Mouse (Mus musculus) B cell, adult 2 months (primary cell): Measurements from ENCODE around the gene Vax1.

ENCODE experiments used
- DNase-seq, 2 experiments: peaks; one replicate each; pipeline ENCODE4 v3.0.0; 2022

Vax1 gene

DNA sequence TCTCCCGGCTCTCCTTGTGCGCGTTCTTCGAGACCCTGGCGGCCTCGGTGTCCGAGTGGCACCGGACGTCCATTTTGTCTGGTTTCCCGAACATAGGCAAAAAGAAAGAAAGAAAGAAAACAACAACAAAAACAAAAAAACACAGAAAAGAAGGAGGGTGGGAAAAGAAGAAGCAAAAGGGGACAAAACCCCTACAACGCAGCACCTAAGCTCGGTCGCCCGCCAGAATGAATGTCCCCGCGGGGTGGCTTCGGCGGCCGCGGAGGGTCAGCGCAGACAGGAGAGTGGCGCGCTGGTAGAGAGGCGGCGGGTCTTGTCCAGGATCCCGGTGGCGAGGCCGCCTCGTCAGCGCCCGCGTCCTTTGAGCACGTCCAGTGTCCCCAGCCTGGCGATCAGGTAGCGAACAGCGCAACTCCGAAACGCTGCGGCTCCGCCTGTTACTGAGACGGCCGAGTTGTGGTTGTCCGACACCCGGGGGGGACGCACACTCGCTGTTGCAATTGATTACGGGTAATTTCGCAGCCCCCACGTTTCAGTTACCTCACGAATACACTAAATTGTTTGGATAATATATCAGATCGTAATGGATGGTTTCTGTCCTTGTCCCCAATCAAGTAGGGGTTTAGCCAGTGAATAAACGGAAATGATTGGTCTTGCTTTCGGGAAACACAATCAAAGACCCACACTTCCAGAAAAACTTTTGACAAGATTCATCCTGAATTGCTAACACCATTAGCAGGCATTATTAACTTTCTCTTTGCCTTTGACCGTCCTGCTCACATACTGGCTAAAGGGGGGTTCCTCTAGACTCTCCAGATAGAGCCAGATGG, at the start of gene Vax1:
TSS of gene Vax1 (minus strand) at position 121 of the 830 bp plus-strand sequence.
- no peak for DNase-seq

DNA sequence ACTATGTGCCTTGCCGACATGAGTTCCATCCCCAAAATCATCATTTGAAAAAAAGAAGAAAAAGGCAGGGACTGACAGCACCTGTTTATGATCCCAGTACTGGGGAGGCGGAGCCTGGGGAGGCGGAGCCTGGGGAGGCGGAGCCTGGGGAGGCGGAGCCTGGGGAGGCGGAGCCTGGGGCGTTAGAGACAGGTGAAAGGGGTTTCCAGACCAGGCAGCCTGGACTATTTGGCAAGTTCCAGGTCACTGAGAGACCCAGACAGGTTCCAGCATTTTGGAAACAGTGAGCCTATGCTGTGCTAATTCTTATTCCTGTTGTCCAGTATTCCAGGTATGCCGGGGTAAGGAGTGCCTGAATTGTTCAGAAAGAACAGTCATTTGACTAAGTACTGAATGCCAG, 49.1 kb upstream of the Vax1 start, which contains the start of gene Kcnk18:
TSS of gene Kcnk18 (plus strand) at position 224 of the 400 bp plus-strand sequence.
- DNase-seq: no peak

DNA sequence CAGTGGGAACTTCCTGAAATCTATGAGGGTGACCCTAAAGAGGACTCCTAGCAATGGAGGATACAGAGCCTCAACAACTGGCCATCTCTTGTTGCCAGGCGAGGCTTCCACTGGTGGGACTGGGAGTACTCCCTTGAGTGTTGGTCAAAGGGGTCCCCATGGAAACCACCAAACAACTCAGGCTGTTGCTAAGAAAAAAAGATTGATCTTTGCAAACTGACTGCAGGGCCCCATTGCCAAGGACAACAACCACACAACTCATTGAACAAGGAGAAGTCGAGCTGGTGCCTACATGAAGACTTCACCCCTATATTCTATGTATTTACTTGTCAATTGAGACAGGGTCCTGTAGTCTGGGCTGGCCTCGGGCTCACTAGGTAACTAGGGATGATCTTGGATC, 47.0 kb upstream of the Vax1 start:
- DNase-seq: no peak

DNA sequence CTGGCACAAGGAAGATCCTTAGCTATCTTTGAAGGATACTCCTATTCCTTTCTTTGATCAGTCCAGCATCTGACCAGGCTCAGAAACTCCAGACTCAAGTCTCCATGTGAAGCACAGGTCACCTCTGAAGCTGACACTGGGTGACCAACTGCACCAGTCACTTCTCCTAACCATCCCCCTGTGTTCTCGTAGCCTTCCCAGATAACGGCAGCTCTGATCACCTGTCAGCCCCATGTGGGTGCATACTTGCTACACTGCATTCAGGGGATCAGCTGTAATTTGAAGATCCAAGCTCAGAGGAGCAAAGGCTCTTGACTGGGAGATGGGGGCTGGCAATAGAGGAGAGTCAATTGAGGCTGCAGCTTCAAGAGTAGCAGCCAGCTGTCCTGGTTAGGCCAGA, 39.1 kb upstream of the Vax1 start:
- DNase-seq: no peak

DNA sequence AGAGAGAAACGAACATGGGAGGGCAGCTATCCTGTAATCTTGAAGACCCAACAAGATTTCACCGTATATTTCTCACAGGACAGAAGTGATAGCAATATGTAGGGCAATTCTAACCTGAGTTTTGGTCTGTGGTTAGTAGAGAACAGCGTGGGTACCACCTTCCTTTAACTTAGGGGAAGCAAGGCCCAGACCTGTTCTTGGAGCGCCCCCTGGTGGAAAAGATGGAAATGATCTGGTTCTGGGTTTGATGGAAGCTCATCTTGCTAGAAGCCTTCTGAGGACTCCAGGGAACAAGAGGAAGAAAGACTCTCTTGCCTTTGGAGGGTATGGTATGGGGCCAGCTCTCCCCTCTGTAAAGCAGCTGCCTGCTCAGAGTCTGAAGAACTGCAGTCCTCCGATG, 38.6 kb upstream of the Vax1 start:
- peak; percentile 73 to 75 for DNase-seq

DNA sequence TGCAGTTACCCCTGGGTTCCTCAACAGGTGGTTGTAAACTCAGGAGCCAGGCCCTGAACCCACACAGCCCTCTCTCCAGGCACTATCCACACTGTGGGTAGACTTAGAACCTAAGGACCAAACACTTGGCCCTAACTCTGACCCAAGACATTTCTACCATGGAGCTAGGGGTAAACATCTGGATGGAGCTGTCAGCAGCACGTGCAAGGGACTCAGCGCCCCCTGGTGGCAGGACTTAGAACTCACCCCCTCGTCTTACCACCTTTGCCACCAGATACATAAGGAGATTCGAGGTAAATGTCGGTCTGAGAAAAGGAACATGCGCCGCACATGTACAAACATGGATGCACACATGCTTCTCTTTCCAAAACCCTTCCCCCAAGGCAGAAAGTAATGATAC, 28.3 kb upstream of the Vax1 start:
- DNase-seq: peak; percentile 76 to 78

DNA sequence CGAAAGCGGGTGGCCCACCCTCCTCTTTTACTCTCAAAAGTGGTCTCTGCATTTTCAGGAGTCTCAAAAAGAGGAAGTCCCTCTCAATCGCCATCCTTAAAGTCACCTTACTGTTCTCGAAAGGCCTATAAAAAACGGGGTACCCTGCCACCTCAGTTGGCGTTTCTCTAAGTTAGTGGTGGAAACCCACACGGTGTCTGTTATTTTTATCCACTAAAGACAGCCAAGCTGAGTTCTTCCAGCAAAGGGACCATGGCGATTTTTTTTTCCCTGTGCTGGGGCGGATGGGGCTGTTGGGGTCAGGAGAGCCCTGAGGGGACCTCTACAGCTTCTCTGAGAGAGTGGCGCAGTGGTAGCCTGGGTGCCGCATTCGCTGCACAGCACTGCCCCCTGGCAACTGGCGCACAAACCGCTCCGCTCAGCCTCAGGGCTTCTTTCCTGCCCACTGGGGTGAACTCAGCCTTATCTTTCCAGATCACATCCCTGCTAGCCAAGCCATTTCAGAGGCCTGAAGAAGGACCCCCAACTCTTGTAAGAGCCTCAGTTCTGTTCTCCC, 26.3 kb upstream of the Vax1 start:
- DNase-seq: peak; percentile 15 to 23

DNA sequence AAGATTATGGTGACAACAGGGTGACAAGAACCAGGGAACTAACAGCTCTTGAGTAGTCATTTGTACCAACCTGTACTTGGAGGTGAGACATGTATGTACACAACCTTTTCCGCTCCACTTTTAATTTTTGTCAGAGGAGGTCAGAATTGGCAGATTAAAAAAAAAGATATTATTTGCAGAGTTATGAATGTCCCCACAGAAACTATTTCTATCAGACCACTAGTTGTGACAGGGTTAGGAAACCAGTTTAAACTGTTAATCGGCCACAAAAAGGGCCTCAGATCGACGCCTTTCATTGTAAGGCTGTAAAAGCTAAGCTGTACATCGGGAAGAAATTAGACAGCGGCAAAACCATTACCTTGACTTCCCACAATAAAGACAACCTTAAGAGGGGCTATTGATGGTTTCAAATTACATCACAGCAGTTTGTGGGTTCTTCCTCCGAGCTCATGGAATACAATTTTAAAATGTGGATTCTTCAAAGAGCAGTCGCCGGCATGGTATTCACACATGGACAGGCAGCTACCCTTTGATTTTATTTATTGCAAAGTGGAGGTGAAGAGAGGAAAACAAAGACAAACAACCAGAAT, 25.4 kb upstream of the Vax1 start:
- DNase-seq: no peak

DNA sequence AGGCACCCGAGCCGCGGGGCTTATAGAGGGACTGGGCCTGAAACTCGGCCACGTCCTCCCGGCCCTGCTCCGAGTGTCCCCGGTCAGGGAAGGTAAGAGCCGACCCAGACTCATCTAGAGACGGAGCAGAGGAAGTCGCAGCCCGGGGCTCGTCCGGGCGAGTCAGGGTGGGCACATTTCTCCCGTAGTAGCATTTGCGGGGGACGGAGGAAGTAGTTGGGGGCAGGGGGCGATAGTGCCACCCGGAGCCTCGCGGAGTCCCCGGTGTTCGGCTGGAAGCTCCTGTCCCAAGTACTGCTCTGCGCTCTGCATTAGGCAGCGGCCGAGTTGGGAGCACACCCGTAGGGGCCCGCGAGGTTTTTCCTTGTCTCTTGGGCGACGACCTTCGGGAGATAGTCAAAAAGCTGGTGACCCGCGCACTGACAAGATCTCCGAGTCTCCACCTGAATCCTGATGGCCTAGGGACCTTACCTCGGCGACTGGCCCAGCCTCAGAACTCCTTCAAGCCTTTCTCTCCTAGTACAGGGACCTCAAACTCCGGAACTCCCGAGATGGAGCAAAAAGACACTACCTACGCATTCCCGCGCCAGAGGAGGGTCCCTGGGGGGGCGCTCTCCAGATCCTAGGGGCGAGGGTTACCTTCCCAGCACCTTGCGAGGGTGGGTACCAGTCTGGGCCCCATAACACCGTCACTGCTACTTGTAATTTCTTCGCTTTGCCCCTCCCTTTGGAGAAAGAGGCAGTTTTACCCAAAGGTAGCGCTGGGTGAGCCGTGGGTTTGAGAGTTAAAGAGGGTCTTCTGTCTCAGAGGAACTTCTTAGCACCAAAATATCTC, 24.3 kb upstream of the Vax1 start:
- DNase-seq: no peak

DNA sequence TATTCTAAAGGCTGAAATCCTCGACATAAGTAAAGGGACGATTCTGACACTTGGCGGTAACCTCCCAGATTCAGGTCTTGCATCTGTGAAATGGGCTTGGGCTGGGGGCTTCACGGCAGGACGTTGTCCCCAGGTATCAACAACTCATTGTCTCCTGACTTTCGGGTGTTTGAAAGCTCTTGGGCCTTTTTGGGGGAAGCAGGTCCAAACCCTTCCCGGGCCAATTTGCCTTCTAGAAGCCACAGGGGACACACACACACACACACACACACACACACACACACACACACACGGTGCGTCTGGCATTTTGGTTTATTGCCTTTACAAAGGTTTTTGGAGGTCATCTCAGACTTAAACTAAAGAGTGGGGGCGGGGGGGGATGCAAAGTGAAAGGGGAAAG, 23.6 kb upstream of the Vax1 start:
- no peak for DNase-seq

DNA sequence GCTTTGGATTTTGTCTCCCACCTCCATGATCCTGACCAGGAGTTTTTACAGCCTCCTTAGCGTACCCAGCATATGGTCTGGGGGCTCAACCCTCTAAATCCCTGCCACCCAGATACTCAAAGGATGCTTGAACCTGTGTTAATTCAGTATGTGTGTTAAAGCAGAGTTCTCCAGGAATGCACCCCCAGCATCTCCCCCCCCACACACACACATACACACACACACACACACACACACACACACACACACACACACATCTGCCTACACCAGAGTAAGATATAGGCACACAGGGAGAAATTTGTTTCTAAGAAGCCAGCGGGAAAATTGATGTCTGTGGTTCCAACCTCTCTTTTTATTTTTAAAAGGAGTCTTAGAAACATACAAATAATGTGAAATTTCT, 22.6 kb upstream of the Vax1 start:
- DNase-seq: no peak

DNA sequence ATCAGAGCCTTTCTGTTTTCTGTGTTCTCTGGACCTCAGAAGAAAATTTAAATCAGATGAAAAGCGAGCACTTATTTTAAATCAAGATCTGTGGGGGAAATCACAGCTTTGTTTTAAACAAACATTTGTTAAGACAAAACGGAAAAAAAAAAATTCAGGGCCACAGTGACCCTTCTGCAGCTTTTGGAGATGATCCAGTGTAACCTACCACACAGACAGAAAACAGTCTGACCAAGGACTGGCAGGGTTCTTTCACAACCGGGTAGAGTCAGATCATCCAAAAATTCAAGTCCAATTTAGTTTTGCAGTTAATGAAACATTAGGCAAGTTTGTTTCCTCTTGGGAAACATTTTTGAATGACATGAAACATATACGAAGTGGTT, 21.3 kb upstream of the Vax1 start:
- no peak for DNase-seq

DNA sequence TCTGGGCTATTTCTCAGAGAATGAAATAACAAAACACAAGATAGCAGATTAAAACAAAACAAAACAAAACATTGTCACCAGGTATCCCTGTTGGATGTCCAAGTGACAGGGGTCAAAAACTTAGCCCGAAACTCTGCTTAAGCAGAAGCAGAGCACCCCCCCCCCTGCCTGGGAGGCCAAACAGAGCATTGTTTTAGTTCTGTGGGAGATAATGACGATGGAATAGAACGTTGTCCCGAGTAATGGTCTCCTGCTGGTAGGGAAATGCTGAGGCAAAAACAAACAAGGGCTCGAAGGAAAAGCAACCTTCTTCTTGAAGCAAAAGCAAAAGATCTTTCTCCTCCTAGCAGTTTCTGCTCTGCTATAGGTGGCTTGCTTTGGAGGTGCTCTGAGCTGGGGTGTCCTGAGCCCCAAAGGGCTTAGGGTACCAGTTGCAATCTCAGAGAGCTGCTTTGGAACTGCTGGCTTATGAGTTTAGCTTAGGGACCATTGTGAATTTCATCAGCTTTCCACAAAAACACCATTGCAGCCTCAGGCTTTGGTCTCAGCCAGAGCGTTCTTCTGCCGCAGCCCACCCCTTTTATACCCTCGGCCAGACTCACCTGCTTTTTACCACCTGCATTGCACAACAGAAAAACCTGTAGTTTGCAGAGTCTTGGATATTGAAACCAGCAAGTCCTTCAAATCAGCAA, 20.7 kb upstream of the Vax1 start:
- no peak for DNase-seq

DNA sequence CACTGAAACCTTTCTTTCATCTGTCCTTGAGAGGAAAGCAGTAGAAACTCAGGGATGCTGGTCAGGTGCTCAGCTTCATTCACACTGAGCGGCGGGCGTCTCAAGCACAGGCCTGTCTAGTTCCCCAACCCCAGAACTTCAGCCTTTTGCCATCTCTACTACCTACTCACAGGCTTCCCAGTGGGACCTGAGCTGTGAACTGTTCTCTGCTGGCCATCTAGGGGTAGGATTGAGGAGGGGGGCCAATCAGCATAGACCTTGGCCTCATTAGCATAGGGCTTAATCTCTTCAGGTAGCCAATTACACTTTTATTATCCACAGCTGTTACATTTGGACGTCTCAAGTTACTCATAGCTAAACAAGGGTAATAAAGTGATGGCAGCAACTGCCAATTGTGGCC, 19.1 kb upstream of the Vax1 start:
- no peak for DNase-seq

DNA sequence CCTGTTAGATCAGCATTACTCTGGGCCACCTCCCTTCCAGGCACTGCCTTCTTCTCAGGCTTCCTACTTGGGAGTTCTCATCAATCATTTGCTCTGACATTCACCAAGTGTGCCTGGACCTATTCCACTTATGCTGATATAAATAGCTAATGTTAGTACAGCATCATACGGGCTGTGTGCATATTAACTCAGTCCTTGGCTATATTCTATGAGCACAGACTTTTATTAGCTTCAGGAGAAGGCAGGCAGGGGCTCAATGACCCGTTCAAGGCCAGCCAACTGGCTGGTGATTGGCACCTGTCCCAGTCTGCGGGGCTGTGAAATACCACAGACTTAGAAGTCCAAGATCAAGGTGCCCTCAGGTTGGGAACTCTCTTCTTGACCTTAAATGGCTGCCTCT, 14.1 kb upstream of the Vax1 start:
- DNase-seq: no peak

DNA sequence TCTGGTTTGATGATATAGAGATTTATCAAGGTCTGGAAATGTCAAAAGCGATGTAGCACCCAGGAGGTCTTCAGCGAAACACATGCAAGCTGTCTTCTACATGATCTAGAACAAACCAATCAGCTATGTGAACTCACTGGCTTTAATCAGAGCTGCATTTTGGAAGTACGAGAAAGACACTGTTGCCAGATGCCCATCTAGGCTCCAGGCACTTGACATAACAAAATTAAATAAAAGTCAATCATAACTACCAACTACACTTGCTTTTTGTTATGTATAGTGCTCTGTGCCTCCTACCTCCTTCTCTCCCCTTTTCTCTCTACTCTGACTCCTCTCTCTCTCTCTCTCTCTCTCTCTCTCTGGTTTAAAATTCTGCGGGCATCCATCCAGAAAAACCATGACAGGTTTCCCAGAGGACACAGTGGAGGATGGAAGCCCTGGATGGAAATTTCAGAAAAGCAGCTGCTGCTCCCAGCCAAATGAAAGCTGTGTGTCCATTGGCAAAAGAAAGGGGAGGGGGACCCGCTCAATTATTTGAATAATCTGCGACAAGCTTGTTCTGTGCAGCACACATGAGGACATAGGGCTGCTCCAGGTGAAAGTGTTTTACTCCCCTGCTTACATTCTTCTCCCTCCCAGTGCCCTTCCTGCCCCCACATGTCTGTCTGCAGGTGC, 3.6 kb upstream of the Vax1 start:
- no peak for DNase-seq

DNA sequence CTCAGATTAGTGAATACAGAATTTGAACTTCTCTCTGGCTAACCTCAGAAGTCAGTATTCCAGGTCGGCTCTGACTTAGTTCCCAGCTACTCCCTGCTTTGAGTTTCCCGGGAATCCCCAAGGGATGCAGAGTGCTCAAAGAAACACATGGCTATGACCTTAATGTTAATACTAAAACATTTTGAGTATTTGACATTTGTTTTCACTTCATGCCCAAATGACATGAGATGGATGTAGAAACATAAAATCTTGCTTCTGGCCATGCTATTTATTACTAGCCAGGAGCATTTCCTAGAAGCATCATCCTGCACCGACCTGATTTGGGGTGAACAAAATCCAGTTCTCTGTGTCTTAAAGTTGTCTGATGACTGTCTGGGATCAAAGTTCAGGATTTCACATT, 2.9 kb upstream of the Vax1 start:
- DNase-seq: no peak

DNA sequence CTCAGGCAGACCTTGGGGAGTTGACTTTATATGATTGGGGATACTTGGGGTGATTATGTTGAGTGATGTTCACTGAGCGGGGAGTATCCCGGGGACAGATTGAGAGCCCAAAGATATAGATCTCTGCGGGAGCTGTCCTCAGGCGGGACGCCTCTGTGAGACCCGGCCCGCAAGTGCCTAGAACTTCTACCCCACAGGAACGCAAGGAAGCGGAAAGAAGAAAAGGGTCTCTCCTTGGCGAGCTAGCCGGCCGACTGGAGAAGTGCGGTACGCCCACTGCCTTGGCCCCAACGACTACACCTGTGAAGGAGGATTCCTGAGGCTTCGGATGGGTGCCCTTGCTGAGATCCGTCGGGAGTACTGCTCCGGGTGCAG, 2.0 kb upstream of the Vax1 start:
- no peak for DNase-seq

DNA sequence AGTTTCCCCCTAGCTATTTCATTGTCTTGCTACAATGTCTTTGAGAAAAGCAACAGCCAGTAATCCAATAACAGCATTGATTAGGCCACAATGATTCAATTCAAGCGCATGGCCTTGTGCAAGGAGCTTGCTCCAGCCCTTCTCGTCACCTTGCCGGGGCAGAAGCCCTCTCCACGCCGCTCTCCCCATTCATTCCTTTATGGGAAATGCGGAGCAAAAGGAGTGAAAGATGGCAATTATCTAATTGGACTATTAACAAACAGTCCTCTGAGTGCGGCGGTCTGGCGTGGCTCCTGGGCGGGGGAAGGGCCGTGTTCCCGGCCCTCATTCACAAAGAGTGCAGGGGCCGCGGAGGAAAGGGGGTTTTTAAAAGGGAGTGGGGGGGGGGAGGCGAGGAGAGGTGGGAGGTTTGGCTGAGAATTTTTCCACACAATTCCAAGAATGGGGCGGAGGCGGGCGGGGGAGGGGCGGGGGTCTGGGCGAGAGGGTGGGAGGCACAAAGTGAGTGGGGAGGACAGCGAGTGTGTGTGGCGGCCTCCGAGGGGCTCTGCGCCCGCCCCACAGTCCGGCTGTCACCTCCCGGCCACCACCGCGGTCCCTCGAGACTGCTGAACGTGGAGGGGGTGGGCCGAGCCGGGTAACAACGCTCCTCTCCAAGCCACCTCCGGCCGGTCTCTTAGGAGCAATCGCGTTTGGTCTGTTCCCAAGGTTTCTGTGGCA, 1.5 kb upstream of the Vax1 start:
- DNase-seq: no peak

DNA sequence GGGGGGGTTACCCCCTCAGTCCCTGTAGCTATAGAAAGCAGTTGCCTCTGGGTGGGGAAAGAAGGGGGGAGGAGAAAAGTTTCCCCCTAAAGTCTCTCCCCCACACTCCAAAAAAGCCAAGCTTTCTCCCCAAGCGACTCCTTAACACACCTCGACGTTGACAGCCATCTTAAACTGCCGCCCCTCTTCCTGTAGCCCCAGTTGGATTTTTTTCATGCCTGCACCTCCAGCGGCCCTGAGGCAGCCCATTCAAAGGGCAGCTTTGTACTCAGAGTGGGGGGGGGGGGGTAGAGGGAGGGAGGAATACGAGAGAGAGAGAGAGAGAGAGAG, 875 bp upstream of the Vax1 start:
- no peak for DNase-seq

DNA sequence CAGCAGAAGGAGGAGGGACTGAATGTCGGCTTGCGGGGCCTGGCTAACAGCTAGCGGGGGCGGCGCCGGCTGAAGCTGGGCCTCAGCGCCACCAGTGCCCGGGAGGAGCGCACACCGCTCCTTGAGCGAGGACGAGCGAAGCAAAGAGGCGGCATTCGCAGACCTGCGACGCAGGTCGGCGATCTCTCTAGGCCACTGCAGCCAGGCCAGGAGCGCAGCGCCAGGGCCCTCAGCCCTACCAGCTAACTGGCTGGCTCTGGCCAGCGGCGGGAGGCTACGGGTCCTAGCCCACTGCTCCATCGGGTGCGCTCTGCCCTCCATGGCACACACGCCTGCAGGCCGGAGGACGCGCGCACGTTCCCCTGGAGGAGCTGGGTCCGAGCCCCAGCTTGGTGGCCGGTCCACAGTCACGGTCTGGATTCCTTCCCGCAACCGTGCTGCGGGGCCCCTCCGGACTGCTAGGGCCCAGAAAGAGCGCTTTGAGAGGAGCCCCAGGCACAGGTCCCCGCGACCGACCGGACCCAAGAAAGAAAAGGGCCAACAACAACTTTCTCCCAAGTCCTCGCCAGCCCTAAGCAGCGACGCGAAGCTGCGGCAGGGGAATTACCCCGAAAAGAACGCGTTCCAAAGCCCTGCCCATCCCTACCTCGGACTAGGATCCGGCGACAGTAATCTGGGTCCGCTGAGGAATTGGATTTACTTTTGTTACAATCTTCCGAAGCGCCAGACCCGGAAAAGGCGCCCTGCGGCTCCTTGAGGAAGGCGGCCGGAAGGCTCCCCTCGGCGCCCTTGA, 517 bp downstream of the Vax1 start:
- DNase-seq: no peak
